Mouse (Mus musculus): ENCODE data around the gene Agk. TPM values are rescaled to one million over a fixed set of nuclear protein-coding genes. Genes with fewer than 3 reads are reported as not detected.

Gene Agk
- polyA plus RNA-seq, 1 experiment from 2014 or later: 17.3 TPM

DNA sequence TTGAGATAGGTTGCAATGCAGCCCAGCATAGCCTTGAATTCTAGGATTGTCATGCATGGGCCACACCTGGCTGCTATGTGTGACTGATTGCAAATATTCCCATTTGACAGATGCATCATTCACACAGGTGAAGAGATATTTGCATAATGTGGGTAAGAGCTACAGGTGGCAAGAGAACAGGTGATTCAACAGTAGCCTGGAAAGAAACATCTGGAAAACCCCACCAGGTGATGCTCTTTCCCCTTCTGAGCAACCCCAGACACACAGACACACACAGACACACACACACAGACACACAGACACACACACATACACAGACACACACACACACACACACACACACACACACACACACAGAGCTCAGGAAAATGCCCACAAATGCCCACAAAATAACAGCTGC, 106.8 kb downstream of the Agk start:
- H3K4me3 ChIP-seq (replicated peaks): no peak overlapping the region
- H3K4me2 ChIP-seq: no peak overlapping the region
- H3K9ac ChIP-seq: no peak overlapping the region
- no peak overlapping the region for H3K27ac ChIP-seq
- DNase-seq: no peak
- peaks cover 24% of the 10 kb centered on the region for H3K4me1 ChIP-seq (replicated peaks)
- H3K36me3 ChIP-seq: no peaks in the 10 kb centered on the region
- H3K27me3 ChIP-seq: peaks cover 34% of the 10 kb centered on the region
- ATAC-seq (ENCODE audit: low read depth): no peak
- no peaks in the 10 kb centered on the region for H3K9me3 ChIP-seq (replicated peaks)

DNA sequence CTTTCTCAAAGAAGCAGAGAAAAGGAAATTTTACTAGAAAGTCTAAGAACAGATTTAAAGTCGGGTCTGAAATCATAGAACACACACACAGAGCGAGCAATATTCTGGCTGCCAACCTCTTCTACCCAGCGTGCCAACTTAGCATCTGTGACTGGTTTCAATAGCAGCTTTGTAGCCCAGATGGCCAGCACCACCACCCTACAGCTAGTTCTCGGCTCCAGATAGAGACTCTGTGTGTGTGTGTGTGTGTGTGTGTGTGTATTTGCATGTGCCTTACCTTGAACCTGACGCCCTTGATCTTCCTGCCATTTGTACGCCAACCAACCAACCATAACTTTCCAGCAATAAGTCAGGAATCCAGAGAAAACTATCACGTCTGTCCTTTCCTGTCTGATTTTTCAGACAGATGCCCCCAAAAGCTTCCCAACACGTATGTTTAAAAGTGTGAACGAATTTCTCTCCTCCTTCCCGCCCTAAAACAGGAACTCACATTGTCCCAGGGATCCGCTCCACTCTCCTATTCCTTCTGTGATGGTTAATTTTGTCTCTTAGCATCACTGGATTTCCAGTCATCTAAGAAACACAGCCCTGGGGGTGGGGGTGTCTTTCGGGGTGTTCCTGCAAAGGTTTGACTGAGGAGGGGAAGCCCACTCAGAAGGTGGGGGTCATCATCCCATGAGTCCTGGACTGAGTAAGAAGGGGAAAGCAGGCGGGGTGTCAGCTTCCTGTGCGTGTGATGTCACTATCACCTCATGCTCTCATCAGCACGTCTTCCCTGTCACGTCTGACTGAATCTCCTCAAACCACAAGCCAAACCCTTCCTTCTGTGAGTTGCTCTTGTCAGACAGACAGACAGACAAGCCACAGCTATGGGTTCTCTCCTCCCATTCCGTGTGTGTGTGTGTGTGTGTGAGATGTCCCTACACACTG, 107.6 kb downstream of the Agk start:
- no peak overlapping the region for H3K4me2 ChIP-seq
- 59% methylated on average over 17 of the region's 17 CpGs for WGBS (ENCODE audit: insufficient replicate concordance)
- no peaks in the 10 kb centered on the region for H3K36me3 ChIP-seq
- H3K9ac ChIP-seq: no peak overlapping the region
- H3K9me3 ChIP-seq (replicated peaks): no peaks in the 10 kb centered on the region
- ATAC-seq (ENCODE audit: low read depth): no peak
- H3K27ac ChIP-seq: no peak overlapping the region
- DNase-seq: no peak
- H3K4me3 ChIP-seq (replicated peaks): no peak overlapping the region
- peaks cover 24% of the 10 kb centered on the region for H3K4me1 ChIP-seq (replicated peaks)
- peaks cover 41% of the 10 kb centered on the region for H3K27me3 ChIP-seq

DNA sequence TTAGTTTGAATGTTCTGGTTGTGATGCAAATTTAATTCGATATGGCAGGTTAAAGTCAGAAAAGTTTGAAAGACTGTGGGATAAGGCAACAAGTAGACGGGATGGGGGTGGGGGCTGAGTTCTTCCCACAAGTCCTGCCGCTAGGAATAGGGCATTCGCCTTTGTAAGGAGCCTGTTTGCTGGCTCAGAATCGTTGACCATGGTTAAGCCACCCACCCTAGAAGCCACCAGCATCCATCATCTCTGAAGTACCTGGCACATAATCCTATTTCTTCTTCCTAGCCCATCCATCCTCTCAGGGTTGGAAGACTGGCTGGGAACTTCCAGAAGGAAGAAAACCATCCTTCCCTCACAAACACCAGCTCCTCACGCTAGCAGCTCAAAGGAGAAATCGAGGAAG, 109.7 kb downstream of the Agk start:
- H3K36me3 ChIP-seq: no peaks in the 10 kb centered on the region
- ATAC-seq (ENCODE audit: low read depth) (no peak), DNase-seq (no peak)
- peak overlapping the region; percentile 67 for H3K4me3 ChIP-seq (replicated peaks)
- H3K9me3 ChIP-seq (replicated peaks): no peaks in the 10 kb centered on the region
- H3K27me3 ChIP-seq: peaks cover 51% of the 10 kb centered on the region
- H3K27ac ChIP-seq: no peak overlapping the region
- peaks cover 21% of the 10 kb centered on the region for H3K4me1 ChIP-seq (replicated peaks)
- 0 out of 2 replicates have a peak overlapping the region, but pooled peaks have one; percentile 74 for H3K9ac ChIP-seq
- 21% methylated on average over 7 of the region's 7 CpGs for WGBS (ENCODE audit: insufficient replicate concordance)
- peak overlapping the region; percentile 92 for H3K4me2 ChIP-seq

DNA sequence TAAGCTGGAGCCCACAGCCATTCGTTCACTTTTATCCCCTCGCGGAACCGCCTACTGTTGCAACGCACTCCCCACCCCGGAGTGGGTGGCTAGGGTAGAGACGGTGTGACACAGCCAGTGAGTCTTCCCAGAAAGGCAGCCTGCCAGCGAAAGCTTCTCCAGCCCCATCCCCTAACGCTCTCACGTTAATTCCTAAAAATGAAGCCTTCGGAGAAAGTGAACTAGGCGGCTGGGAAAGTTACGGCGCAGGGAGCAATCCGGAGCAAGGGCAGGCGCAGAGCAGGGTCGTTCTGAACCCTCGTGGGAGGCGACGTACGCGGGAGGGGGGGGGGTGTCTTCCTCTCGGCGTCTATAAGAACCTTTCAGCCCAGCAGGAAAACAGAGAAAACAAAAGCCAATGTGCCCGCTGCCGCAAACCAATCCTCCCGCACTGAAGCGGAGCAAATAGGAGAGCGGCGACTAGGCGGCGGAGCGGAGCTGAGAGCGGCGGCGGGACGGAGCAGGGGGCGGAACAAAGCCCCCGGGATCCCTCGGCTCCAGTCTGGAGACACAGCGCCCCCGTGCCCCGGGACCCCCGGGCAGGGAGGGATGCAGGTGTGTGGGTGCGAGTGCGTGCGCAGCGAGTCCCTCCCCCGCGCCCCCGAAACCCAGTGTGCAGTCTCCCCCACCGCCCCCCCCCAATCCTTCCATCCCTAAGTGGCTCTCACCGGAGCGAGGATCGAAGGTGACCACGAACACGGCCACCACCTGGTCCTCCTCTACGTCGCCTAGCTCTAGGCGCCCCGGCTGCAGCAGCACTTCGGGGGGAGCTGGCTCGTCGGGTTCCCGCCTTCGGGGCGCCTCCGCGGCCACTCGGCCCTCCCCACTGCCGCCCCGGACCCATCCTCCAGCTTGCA, 110.4 kb downstream of the Agk start:
- peak overlapping the region; percentile 67 for H3K4me3 ChIP-seq (replicated peaks)
- ATAC-seq (ENCODE audit: low read depth) (peak; percentile 55), DNase-seq (no peak)
- peak overlapping the region; percentile 92 for H3K4me2 ChIP-seq
- no peaks in the 10 kb centered on the region for H3K9me3 ChIP-seq (replicated peaks)
- H3K27ac ChIP-seq: no peak overlapping the region
- peak overlapping the region; percentile 74 for H3K9ac ChIP-seq
- under 1% methylated on average over 67 of the region's 72 CpGs for WGBS (ENCODE audit: insufficient replicate concordance)
- H3K4me1 ChIP-seq (replicated peaks): peaks cover 17% of the 10 kb centered on the region
- H3K27me3 ChIP-seq: peaks cover 56% of the 10 kb centered on the region
- no peaks in the 10 kb centered on the region for H3K36me3 ChIP-seq

DNA sequence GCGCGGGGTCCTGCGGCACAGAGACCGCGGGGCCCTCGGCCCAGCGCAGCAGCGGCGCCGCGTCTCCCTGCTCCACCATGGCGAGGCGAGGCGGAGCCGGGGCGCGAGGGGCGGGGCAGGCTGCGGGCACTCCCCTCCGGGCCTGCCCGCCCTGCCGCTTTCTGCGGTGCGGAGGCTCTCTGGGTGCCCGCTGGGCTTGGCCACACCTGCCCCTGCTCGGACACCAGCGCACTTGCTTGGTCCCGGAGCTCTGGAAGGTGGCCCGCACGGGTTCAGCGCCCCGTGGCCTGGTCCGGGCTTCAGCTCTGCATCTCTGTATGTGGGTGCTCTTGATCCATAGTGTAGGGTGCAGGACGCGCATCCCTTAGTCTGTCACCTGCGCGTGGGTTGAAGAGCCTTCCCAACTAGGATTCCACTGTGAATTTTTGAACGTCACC, 111.1 kb downstream of the Agk start, which contains the start of gene E330009J07Rik:
E330009J07Rik (minus strand) TSS at position 89 of the 437 bp plus-strand sequence.
- H3K27ac ChIP-seq: no peak within 1 kb of the TSS
- peaks cover 61% of the 10 kb centered on the region for H3K27me3 ChIP-seq
- 1% methylated on average over 38 of the region's 38 CpGs for WGBS (ENCODE audit: insufficient replicate concordance)
- peak within 1 kb of the TSS; percentile 74 for H3K9ac ChIP-seq
- no peaks in the 10 kb centered on the region for H3K36me3 ChIP-seq
- H3K4me2 ChIP-seq: peak within 1 kb of the TSS; percentile 92
- ATAC-seq (ENCODE audit: low read depth) (peak; percentile 87), DNase-seq (peak; percentile 66)
- H3K4me1 ChIP-seq (replicated peaks): peaks cover 17% of the 10 kb centered on the region
- peak within 1 kb of the TSS; percentile 67 for H3K4me3 ChIP-seq (replicated peaks)
- H3K9me3 ChIP-seq (replicated peaks): no peaks in the 10 kb centered on the region

DNA sequence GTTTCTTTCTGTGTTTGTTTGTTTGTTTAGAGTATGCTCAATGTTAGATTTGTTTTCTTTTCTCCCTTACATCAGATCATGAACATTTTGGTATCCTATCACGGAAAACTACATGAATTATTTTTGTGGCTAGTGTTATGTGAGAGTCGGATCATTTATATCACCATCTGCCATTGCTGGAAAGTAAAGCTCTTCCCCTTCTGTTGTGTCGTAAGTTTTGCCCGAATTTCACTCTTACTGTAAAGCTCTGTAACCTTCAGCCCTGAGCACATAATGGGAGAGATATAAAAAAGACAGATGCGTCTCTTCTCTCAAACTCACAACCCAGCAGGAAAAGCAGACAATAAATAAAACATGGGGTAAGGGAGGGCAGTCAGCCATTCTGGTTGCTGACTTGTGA, 114.0 kb downstream of the Agk start, which contains the start of gene Wee2:
Wee2 (plus strand) TSS at position 153 of the 400 bp plus-strand sequence.
- peaks cover 17% of the 10 kb centered on the region for H3K4me1 ChIP-seq (replicated peaks)
- no peak within 1 kb of the TSS for H3K4me2 ChIP-seq
- H3K27me3 ChIP-seq: peaks cover 61% of the 10 kb centered on the region
- no peak within 1 kb of the TSS for H3K27ac ChIP-seq
- no peaks in the 10 kb centered on the region for H3K36me3 ChIP-seq
- WGBS (ENCODE audit: insufficient replicate concordance): 65% methylated on average over 5 of the region's 5 CpGs
- no peak within 1 kb of the TSS for H3K9ac ChIP-seq
- ATAC-seq (ENCODE audit: low read depth) (no peak), DNase-seq (no peak)
- H3K9me3 ChIP-seq (replicated peaks): no peaks in the 10 kb centered on the region
- no peak within 1 kb of the TSS for H3K4me3 ChIP-seq (replicated peaks)

DNA sequence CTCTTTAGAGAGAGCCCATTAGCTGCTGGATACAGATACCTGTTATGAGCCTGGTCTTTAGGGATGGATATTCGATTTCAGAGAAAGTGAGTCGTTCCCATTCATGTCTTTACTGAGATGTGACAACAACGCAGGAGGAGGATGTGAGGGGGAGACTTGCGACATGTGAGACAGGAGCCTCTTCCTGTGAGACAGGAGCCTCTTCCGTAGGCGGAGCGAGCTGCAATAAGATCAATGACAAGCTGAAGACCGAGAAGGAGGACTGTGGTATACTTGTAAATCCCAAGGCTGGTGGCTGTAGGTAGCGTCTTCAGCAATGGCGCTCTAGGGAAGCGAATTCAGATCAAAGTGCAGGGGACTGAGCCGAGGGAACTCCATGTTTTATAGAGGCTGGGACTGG, 114.8 kb downstream of the Agk start:
- 14% methylated on average over 12 of the region's 12 CpGs for WGBS (ENCODE audit: insufficient replicate concordance)
- H3K9ac ChIP-seq: no peak overlapping the region
- H3K27me3 ChIP-seq: peaks cover 53% of the 10 kb centered on the region
- no peak overlapping the region for H3K4me3 ChIP-seq (replicated peaks)
- peaks cover 17% of the 10 kb centered on the region for H3K4me1 ChIP-seq (replicated peaks)
- no peaks in the 10 kb centered on the region for H3K9me3 ChIP-seq (replicated peaks)
- H3K36me3 ChIP-seq: no peaks in the 10 kb centered on the region
- H3K4me2 ChIP-seq: no peak overlapping the region
- ATAC-seq (ENCODE audit: low read depth) (no peak), DNase-seq (no peak)
- H3K27ac ChIP-seq: no peak overlapping the region

DNA sequence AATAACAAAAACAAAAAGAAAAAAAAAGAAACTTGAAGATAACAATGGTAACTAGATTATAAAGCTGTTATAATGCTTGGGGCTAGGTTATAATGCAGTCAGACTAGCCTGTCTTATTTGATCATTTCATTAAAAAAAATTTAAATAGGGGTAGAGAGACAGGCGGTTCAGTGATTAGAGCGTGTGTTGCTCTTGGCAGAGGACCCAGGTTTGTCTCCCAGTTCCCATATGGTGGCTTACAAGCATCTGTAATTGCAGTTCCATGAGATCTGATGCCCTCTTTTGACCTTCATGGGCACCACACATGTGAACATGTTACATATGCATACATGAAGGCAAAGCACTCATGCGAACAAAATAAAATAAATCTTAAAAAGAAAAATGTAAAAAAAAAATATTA, 116.3 kb downstream of the Agk start:
- no peak overlapping the region for H3K9ac ChIP-seq
- no peak overlapping the region for H3K27ac ChIP-seq
- no peak for DNase-seq
- H3K4me3 ChIP-seq (replicated peaks): no peak overlapping the region
- H3K4me2 ChIP-seq: no peak overlapping the region
- H3K4me1 ChIP-seq (replicated peaks): peaks cover 2% of the 10 kb centered on the region
- H3K9me3 ChIP-seq (replicated peaks): no peaks in the 10 kb centered on the region
- no peak for ATAC-seq (ENCODE audit: low read depth)
- H3K36me3 ChIP-seq: no peaks in the 10 kb centered on the region
- H3K27me3 ChIP-seq: peaks cover 37% of the 10 kb centered on the region
- 58% methylated on average over 3 of the region's 3 CpGs for WGBS (ENCODE audit: insufficient replicate concordance)

DNA sequence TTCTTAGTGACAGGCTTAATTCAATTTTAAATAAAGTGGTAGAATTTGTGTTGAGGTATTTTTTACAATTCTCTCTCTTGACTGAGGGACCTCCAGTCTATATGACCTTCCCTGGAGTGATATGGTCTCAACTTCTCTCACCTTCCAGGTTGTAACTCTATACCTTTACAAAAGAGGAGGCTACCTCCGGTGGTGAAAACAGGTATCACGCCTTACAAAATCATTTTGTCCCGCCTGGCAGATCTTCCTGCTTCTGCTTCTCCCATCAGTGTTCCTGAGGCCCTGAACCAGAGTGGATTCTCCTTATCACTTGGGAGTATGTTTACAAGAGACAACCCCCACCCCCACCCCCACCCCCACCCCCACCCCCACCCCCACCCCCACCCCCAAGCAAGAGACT, 116.8 kb downstream of the Agk start:
- Histone ChIP-seq H3K9ac (no peak overlapping the region), H3K36me3 (no peaks in the 10 kb centered on the region), H3K4me2 (no peak overlapping the region), H3K4me3 (replicated peaks) (no peak overlapping the region), H3K27ac (no peak overlapping the region), H3K4me1 (replicated peaks) (no peaks in the 10 kb centered on the region), H3K9me3 (replicated peaks) (no peaks in the 10 kb centered on the region), H3K27me3 (peaks cover 33% of the 10 kb centered on the region)
- ATAC-seq (ENCODE audit: low read depth): no peak
- 36% methylated on average over 3 of the region's 3 CpGs for WGBS (ENCODE audit: insufficient replicate concordance)
- no peak for DNase-seq

DNA sequence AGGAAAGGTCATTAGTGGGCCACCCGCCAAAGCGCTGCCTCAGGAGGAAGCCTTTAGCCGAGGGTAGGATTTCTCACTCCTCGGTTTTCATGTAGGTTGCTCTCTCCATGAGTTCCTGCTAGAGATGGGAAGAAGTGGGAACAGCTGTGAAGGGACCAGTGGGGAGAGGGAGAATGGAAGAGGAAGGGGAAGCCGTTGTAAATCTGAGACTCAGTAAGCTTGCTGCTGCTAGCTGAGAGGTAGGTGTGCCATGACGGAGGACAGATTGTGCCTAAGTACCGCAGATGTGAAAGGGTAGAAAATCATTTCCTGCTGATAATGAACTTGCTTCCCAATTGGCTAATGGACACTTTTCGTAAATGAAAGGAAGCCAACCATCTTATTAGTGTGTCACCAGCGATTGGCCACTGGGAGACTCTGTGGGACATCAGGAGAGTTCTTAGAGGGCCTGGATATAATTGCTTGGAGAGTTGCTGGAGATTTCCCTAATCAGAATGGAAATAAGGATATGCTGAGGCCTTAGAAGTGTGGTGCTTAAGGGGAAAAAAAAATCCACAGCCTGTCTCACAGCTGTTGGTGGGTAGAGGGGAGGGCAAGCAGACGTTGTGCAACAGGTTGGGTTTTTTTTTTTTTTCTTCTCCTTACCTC, 118.4 kb downstream of the Agk start:
- no peak overlapping the region for H3K4me3 ChIP-seq (replicated peaks)
- WGBS (ENCODE audit: insufficient replicate concordance): 28% methylated on average over 10 of the region's 10 CpGs
- H3K27ac ChIP-seq: no peak overlapping the region
- H3K9ac ChIP-seq: no peak overlapping the region
- no peaks in the 10 kb centered on the region for H3K36me3 ChIP-seq
- peaks cover 20% of the 10 kb centered on the region for H3K27me3 ChIP-seq
- H3K4me1 ChIP-seq (replicated peaks): no peaks in the 10 kb centered on the region
- no peak for ATAC-seq (ENCODE audit: low read depth)
- H3K4me2 ChIP-seq: no peak overlapping the region
- H3K9me3 ChIP-seq (replicated peaks): no peaks in the 10 kb centered on the region
- DNase-seq: no peak

All from liver, embryonic 13.5 days (tissue).